Mouse (Mus musculus): ENCODE measurements around the gene Slc1a3. TPM values are rescaled to one million over a fixed set of nuclear protein-coding genes. Genes with fewer than 3 reads are reported as not detected.

The Slc1a3 gene
- total and polyA plus RNA-seq, 3 experiments, result 4.5 to 12.6 (median 6.5) TPM

GRCm38 (mm10) chr15:8643997-8644692, 66.4 kb downstream of the Slc1a3 start:
- Histone ChIP-seq H3K27me3 (replicated peaks) (no peaks in the 10 kb centered on the region), H3K4me3 (replicated peaks in 1 of 3; ENCODE audit: low read depth in 2 of 3, low read length in 2 of 3, poor library complexity in 1 of 3) (no peak overlapping the region), H3K9me3 (replicated peaks; ENCODE audit: low read length) (no peaks in the 10 kb centered on the region), H3K36me3 (replicated peaks in 1 of 2; ENCODE audit: control insufficient read depth in 1 of 2, insufficient read depth in 1 of 2, low read length in 1 of 2) (peaks cover 19 to 29% of the 10 kb centered on the region in 2 experiments), H3K27ac (ENCODE audit: insufficient read depth, low read depth) (no peak overlapping the region), H3K4me2 (ENCODE audit: insufficient read depth, low read depth, poor library complexity, severe bottlenecking) (no peak overlapping the region), H3K9ac (ENCODE audit: insufficient read depth, low read depth) (no peak overlapping the region), H3K4me1 (ENCODE audit: control insufficient read depth in 1 of 2, insufficient read depth in 2 of 2) (peaks cover 3 to 14% of the 10 kb centered on the region in 2 experiments; a peak in 2 of 4 replicates), H3K79me2 (replicated peaks; ENCODE audit: control insufficient read depth, extremely low read depth, insufficient read depth, poor library complexity, severe bottlenecking) (no peaks in the 10 kb centered on the region)
- no peak for DNase-seq (ENCODE audit: extremely low read depth)
- in situ Hi-C loops (cut with MboI; ENCODE audit: low pct_ligation_motif_present, low pct_unique_long_range_greater_than_20kb, low sequenced_read_pairs) (no loop called here), dilution Hi-C loops (cut with MboI; ENCODE audit: extremely low pct_ligation_motif_present, extremely low pct_unique_long_range_greater_than_20kb, low sequenced_read_pairs) (no loop called here)
- TF ChIP-seq MAZ (IDR thresholded peaks at IDR 0.05; ENCODE audit: low read depth, low read length) (no peak), POLR2AphosphoS2 (IDR thresholded peaks at IDR 0.05; ENCODE audit: low read depth, low read length) (no peak), IRF4 (IDR thresholded peaks at IDR 0.05; ENCODE audit: low read depth, low read length) (no peak), HCFC1 (IDR thresholded peaks at IDR 0.05; ENCODE audit: low read depth, low read length) (no peak), ZMIZ1 (IDR thresholded peaks at IDR 0.05; ENCODE audit: low read depth, low read length) (no peak), KAT2A (IDR thresholded peaks at IDR 0.05; ENCODE audit: insufficient replicate concordance, low read length) (no peak), MAX (IDR thresholded peaks at IDR 0.05; ENCODE audit: low read length) (no peak), NRF1 (IDR thresholded peaks at IDR 0.05; ENCODE audit: low read depth, low read length) (no peak), MEF2A (IDR thresholded peaks at IDR 0.05; ENCODE audit: borderline replicate concordance, low read depth, low read length) (no peak), CHD1 (IDR thresholded peaks at IDR 0.05; ENCODE audit: low read depth, low read length) (no peak), USF1 (IDR thresholded peaks at IDR 0.05; ENCODE audit: low read depth, low read length) (no peak), ZC3H11A (IDR thresholded peaks at IDR 0.05; ENCODE audit: low read depth, low read length) (no peak), JUND (conservative IDR thresholded peaks at IDR 0.05; ENCODE audit: low read depth, low read length) (no peak), MYC (IDR thresholded peaks at IDR 0.05; ENCODE audit: low read depth, low read length) (no peak), PAX5 (IDR thresholded peaks at IDR 0.05; ENCODE audit: low read length) (no peak), CHD2 (IDR thresholded peaks at IDR 0.05; ENCODE audit: low read length) (no peak)

GRCm38 (mm10) chr15:8639856-8640255, 70.7 kb downstream of the Slc1a3 start:
- in situ Hi-C loops (cut with MboI; ENCODE audit: low pct_ligation_motif_present, low pct_unique_long_range_greater_than_20kb, low sequenced_read_pairs), result loop anchor here (10.0 kb wide), 2 partner anchors 125 to 255 kb away; no protein-coding TSS in a partner anchor
- dilution Hi-C loops (cut with MboI; ENCODE audit: extremely low pct_ligation_motif_present, extremely low pct_unique_long_range_greater_than_20kb, low sequenced_read_pairs), result no loop called here
- no peak overlapping the region for H3K4me3 ChIP-seq (replicated peaks in 1 of 3; ENCODE audit: low read depth in 2 of 3, low read length in 2 of 3, poor library complexity in 1 of 3)

More at GRCm38 (mm10) chr15:8639856-8640255, 70.7 kb downstream of the Slc1a3 start:
- TF ChIP-seq ZC3H11A (IDR thresholded peaks at IDR 0.05; ENCODE audit: low read depth, low read length), result no peak
- no peak for TF ChIP-seq RAD21 (IDR thresholded peaks at IDR 0.05; ENCODE audit: low read depth, low read length)
- TF ChIP-seq SMC3 (IDR thresholded peaks at IDR 0.05; ENCODE audit: low read depth, low read length), result no peak
- no peak for TF ChIP-seq TBP (conservative IDR thresholded peaks at IDR 0.05; ENCODE audit: low read depth, low read length)
- no peak for TF ChIP-seq POLR2A (IDR thresholded peaks at IDR 0.05; ENCODE audit: low read depth, low read length)
- TF ChIP-seq EP300 (IDR thresholded peaks at IDR 0.05; ENCODE audit: low read length), result no peak
- TF ChIP-seq USF1 (IDR thresholded peaks at IDR 0.05; ENCODE audit: low read depth, low read length), result no peak
- no peak for TF ChIP-seq NRF1 (IDR thresholded peaks at IDR 0.05; ENCODE audit: low read depth, low read length)
- H3K9ac ChIP-seq (ENCODE audit: insufficient read depth, low read depth), result no peak overlapping the region
- H3K4me2 ChIP-seq (ENCODE audit: insufficient read depth, low read depth, poor library complexity, severe bottlenecking), result no peak overlapping the region
- H3K27ac ChIP-seq (ENCODE audit: insufficient read depth, low read depth), result no peak overlapping the region
- DNase-seq (ENCODE audit: extremely low read depth), result no peak
- H3K4me1 ChIP-seq (ENCODE audit: control insufficient read depth in 1 of 2, insufficient read depth in 2 of 2), result peaks cover 3 to 21% of the 10 kb centered on the region in 2 experiments; a peak in 2 of 4 replicates
- no peaks in the 10 kb centered on the region for H3K27me3 ChIP-seq (replicated peaks)
- no peaks in the 10 kb centered on the region for H3K79me2 ChIP-seq (replicated peaks; ENCODE audit: control insufficient read depth, extremely low read depth, insufficient read depth, poor library complexity, severe bottlenecking)
- H3K9me3 ChIP-seq (replicated peaks; ENCODE audit: low read length), result no peaks in the 10 kb centered on the region
- H3K36me3 ChIP-seq (replicated peaks in 1 of 2; ENCODE audit: control insufficient read depth in 1 of 2, insufficient read depth in 1 of 2, low read length in 1 of 2), result peaks cover 28 to 39% of the 10 kb centered on the region in 2 experiments
